Mouse (Mus musculus) liver, embryonic 11.5 days (tissue): Measurements from ENCODE around the gene Babam1. TPM values are rescaled to one million over a fixed set of nuclear protein-coding genes. Genes with fewer than 3 reads are reported as not detected.

Source experiments
- ATAC-seq: fragments of 200-750 bp; cut with Nextera tagmentation; replicated peaks from 2 replicates; pipeline ENCODE4 v1.8.0; 2017; ENCODE audit warnings: moderate number of reproducible peaks, mild to moderate bottlenecking, moderate TSS enrichment, moderate library complexity; ENCODE audit not compliant: low FRiP score
- DNase-seq: peaks from one replicate; pipeline ENCODE4 v3.0.0-alpha.2; 2017; ENCODE audit warnings: low spot score
- H3K27ac ChIP-seq: fragments of 300-500 bp; sonication (generic); 2 replicates; pipeline ENCODE4 v1.5.1; 2014; ENCODE audit warnings: mild to moderate bottlenecking, low read depth, low read length, control low read depth
- H3K27me3 ChIP-seq: fragments of 300-500 bp; sonication (generic); replicated peaks from 2 replicates; pipeline ENCODE4 v1.6.1; 2014; ENCODE audit warnings: low read length, mixed read lengths; ENCODE audit not compliant: control insufficient read depth, insufficient read depth
- H3K36me3 ChIP-seq: fragments of 300-500 bp; sonication (generic); 2 replicates; pipeline ENCODE4 v1.6.1; 2014; ENCODE audit warnings: mild to moderate bottlenecking, low read length, moderate library complexity, mixed read lengths; ENCODE audit not compliant: control insufficient read depth, insufficient read depth
- H3K4me1 ChIP-seq: fragments of 300-500 bp; sonication (generic); replicated peaks from 2 replicates; pipeline ENCODE4 v1.6.1; 2014; ENCODE audit warnings: low read length, mixed read lengths; ENCODE audit not compliant: control insufficient read depth, insufficient read depth
- H3K4me2 ChIP-seq: fragments of 300-500 bp; sonication (generic); 2 replicates; pipeline ENCODE4 v1.6.1; 2014; ENCODE audit warnings: mild to moderate bottlenecking, control low read depth, moderate library complexity
- H3K4me3 ChIP-seq: fragments of 300-500 bp; sonication (generic); 2 replicates; pipeline ENCODE4 v1.5.1; 2014; ENCODE audit warnings: low read depth, low read length, control low read depth
- H3K9ac ChIP-seq: fragments of 300-500 bp; sonication (generic); 2 replicates; pipeline ENCODE4 v1.6.1; 2014; ENCODE audit warnings: low read depth, low read length, control low read depth
- H3K9me3 ChIP-seq: fragments of 300-500 bp; sonication (generic); 2 replicates; pipeline ENCODE4 v1.6.1; 2016; ENCODE audit warnings: low read length, inconsistent platforms, mixed read lengths; ENCODE audit not compliant: control insufficient read depth
- WGBS: fragments of 180-500 bp; shearing (Covaris S2); extraction: QIAGEN DNeasy Blood & Tissue Kit; methylation state at CpG from one replicate; pipeline ENCODE4 v1.1.7; 2014; 5-methylcytosine and 5-hydroxymethylcytosine counted together
- polyA plus RNA-seq: library from polyadenylated mRNA; unstranded; fragments of >200 nt; fragmentation: Nextera tagmentation; extraction: Ambion mirVana; gene quantifications from 2 replicates; pipeline ENCODE4 v1.2.1, GENCODE M21; 2014

The Babam1 gene
- polyA plus RNA-seq: 102 and 111 TPM in 2 replicates

DNA sequence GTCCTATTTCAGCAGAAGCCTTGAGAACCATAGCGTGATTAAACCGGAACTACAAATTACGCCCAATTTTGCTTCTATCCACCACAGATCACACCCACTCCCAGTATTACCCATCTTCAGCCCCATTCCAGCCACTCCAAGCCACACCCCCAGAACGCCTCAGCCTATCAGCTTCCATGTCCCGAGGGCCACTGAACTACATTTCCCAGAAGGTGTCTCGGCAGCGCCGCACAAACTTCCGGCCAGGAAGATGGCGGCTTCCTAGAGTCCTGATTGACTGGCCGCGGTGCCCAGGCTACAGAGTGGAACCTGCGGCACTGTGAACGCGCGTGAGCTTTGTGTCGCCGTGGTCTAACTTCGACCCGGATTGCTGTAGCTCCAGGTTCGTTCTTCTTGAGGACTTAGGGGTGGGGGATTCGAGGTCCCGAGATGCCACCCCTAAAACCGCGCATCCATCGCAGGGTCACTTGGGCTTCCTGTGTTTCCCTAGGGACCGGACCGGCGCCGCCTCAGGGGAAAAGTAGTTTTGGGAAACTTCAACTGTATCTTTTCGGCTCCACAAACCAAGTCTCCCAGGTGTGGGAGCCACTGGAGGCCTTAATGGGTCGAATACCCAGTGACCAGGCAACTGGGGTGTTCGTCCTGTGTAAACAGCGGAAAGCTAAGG lies at the start of gene Babam1:
TSS of gene Babam1 (plus strand) at position 223 of the 667 bp plus-strand sequence.
- H3K27ac ChIP-seq: peak within 1 kb of the TSS; percentile 74
- peaks cover 14% of the 10 kb centered on the region for H3K4me1 ChIP-seq
- peak within 1 kb of the TSS; percentile 92 for H3K4me3 ChIP-seq
- peak; percentile 96 for ATAC-seq
- H3K9me3 ChIP-seq: no peaks in the 10 kb centered on the region
- peak within 1 kb of the TSS; percentile 82 for H3K9ac ChIP-seq
- peaks cover 13% of the 10 kb centered on the region; the same call in 1 of the 2 replicates for H3K36me3 ChIP-seq
- H3K4me2 ChIP-seq: peak within 1 kb of the TSS; percentile 94
- no peaks in the 10 kb centered on the region for H3K27me3 ChIP-seq
- peak; percentile 85 for DNase-seq
- under 1% methylated on average over 34 of the region's 34 CpGs for WGBS

GRCm38 (mm10) chr8:71351117-71351516 lies 45.5 kb upstream of the Babam1 start:
- H3K4me2 ChIP-seq: no peak overlapping the region
- no peak overlapping the region for H3K27ac ChIP-seq
- no peak for ATAC-seq
- H3K4me3 ChIP-seq: no peak overlapping the region
- 68% methylated on average over 3 of the region's 3 CpGs for WGBS
- no peaks in the 10 kb centered on the region for H3K27me3 ChIP-seq
- peaks cover 37% of the 10 kb centered on the region for H3K36me3 ChIP-seq
- H3K9ac ChIP-seq: no peak overlapping the region
- no peaks in the 10 kb centered on the region for H3K9me3 ChIP-seq
- DNase-seq: no peak
- no peaks in the 10 kb centered on the region for H3K4me1 ChIP-seq

DNA sequence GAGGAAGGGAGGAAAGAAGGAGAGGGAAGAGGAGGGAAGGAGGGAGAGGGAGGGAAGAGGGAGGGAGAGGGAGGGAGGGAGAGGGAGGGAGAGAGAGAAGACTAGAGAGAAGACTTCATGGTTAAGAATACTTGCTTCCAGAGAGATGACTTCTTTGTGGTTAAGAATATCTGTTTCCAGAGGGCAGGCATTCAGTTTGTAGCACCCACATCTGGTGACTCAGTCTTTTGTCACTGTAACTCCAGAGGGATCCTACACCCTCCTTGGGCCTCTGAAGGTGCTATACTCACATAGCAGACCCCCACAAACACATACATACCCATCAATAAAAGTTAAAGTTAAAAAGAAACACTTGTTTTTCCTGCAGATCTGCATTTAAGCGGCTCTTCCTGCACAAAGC lies 45.1 kb upstream of the Babam1 start:
- no peaks in the 10 kb centered on the region for H3K27me3 ChIP-seq
- H3K4me2 ChIP-seq: no peak overlapping the region
- H3K9ac ChIP-seq: no peak overlapping the region
- H3K9me3 ChIP-seq: no peaks in the 10 kb centered on the region
- peaks cover 35% of the 10 kb centered on the region for H3K36me3 ChIP-seq
- no peaks in the 10 kb centered on the region for H3K4me1 ChIP-seq
- no peak for ATAC-seq
- no peak for DNase-seq
- WGBS: 88% methylated on average over 1 of the region's 1 CpGs
- H3K27ac ChIP-seq: no peak overlapping the region
- no peak overlapping the region for H3K4me3 ChIP-seq

DNA sequence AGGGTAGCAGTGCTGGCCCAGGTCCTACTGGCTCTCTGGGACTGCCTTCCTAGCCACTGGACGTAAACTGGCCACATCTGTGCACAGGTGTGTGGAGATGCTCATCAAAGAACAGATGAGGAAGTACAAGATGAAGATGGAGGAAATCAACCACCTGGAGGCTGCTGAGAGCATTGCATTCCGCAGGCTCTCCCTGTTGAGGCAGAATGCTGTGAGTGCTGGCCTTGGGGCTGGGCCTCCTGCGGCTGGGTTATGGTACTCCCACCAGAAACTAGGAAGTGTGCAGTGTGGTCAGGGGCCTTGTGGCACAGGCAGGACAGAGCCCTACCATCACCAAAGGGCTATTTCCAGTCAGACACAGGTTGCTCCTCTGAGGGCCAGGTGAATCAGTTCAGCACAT lies 38.6 kb upstream of the Babam1 start:
- WGBS: 81% methylated on average over 3 of the region's 3 CpGs
- H3K9ac ChIP-seq: no peak overlapping the region
- H3K4me3 ChIP-seq: no peak overlapping the region
- no peaks in the 10 kb centered on the region for H3K9me3 ChIP-seq
- H3K4me1 ChIP-seq: no peaks in the 10 kb centered on the region
- no peak overlapping the region for H3K27ac ChIP-seq
- ATAC-seq (no peak), DNase-seq (no peak)
- peaks cover 15% of the 10 kb centered on the region; the same call in 1 of the 2 replicates for H3K36me3 ChIP-seq
- no peak overlapping the region for H3K4me2 ChIP-seq
- H3K27me3 ChIP-seq: no peaks in the 10 kb centered on the region

GRCm38 (mm10) chr8:71366771-71367528 lies 29.7 kb upstream of the Babam1 start, which contains the start of gene Use1:
Gene Use1 (plus strand): TSS chr8:71366848.
- Histone ChIP-seq H3K9ac (peak within 1 kb of the TSS; percentile 58), H3K27ac (peak within 1 kb of the TSS; percentile 81), H3K4me3 (peak within 1 kb of the TSS; percentile 59), H3K36me3 (peaks cover 3% of the 10 kb centered on the region; the same call in 1 of the 2 replicates), H3K9me3 (no peaks in the 10 kb centered on the region), H3K27me3 (no peaks in the 10 kb centered on the region), H3K4me2 (peak within 1 kb of the TSS; percentile 92), H3K4me1 (peaks cover 18% of the 10 kb centered on the region)
- ATAC-seq (peak; percentile 79), DNase-seq (peak; percentile 95)
- under 1% methylated on average over 56 of the region's 56 CpGs for whole genome bisulfite sequencing

- H3K36me3 ChIP-seq: peaks cover 3% of the 10 kb centered on the region; the same call in 1 of the 2 replicates
- ATAC-seq (no peak; the same call in 1 of the 2 replicates), DNase-seq (no peak)
- H3K9ac ChIP-seq: peak overlapping the region; percentile 58
- H3K4me1 ChIP-seq: peaks cover 18% of the 10 kb centered on the region
- no peaks in the 10 kb centered on the region for H3K9me3 ChIP-seq
- no peaks in the 10 kb centered on the region for H3K27me3 ChIP-seq
- peak overlapping the region; percentile 92 for H3K4me2 ChIP-seq
- H3K27ac ChIP-seq: peak overlapping the region; percentile 81
- peak overlapping the region; percentile 59 for H3K4me3 ChIP-seq
- 37% methylated on average over 17 of the region's 17 CpGs for WGBS
Measured at GRCm38 (mm10) chr8:71367529-71368176, 29.0 kb upstream of the Babam1 start.

DNA sequence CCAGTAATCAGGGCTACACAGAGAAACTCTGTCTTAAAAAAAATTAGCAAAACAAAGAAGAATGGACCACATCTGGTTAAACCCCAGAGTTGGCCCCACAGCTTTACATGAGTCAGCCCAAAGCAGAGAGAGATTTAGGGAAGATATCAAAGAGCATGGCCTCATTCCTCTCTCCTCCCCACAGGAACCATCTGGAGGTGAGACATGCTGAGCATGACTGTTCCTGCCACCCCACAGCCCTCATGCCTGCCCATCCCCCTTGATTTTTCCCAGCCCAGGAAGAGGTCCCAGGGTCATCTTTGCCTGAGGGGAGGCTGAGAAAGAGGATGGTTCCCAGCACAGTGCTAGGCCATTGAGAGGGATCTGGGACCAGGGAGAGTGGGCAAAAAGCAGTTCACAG lies 28.3 kb upstream of the Babam1 start:
- Histone ChIP-seq H3K4me3 (peak overlapping the region; percentile 59), H3K4me2 (peak overlapping the region; percentile 92), H3K9ac (peak overlapping the region; percentile 58), H3K27me3 (no peaks in the 10 kb centered on the region), H3K9me3 (no peaks in the 10 kb centered on the region), H3K36me3 (peaks cover 5% of the 10 kb centered on the region; the same call in 1 of the 2 replicates), H3K27ac (no peak overlapping the region; the same call in 1 of the 2 replicates), H3K4me1 (peaks cover 18% of the 10 kb centered on the region)
- ATAC-seq: no peak
- DNase-seq: no peak

DNA sequence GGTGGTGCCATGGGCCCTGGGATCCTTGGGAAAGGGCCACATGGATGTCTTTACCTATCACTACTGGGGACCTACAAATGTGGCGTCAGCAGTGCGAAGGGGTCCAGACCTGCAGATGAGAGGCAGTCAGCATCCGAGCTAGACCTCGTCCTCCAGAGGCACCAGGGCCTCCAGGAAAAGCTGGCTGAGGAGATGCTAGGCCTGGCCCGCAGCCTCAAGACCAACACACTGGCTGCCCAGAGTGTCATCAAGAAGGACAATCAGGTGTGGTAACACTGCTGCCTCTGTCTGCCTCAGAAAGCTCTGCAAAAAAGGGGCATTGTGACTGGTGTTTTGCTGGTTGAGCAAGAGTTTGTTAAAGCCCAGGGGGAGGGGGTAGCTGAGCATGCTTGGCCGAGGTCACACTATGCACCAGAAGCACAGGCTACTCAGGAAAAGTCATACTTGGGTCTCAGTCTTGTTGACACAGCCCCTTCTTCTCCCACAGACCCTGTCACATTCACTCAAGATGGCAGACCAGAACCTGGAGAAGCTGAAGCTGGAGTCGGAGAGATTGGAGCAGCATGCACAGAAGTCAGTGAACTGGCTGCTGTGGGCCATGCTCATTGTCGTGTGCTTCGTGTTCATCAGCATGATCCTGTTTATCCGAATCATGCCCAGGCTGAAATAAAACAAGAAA lies 27.5 kb upstream of the Babam1 start:
- Histone ChIP-seq H3K9me3 (no peaks in the 10 kb centered on the region), H3K4me3 (0 out of 2 replicates have a peak overlapping the region, but pooled peaks have one; percentile 8), H3K4me2 (peak overlapping the region; percentile 92), H3K9ac (no peak overlapping the region), H3K36me3 (peaks cover 8% of the 10 kb centered on the region), H3K27me3 (no peaks in the 10 kb centered on the region), H3K27ac (no peak overlapping the region), H3K4me1 (peaks cover 18% of the 10 kb centered on the region)
- ATAC-seq (no peak), DNase-seq (no peak)
- WGBS: 91% methylated on average over 10 of the region's 10 CpGs
